Mouse (Mus musculus) lung, adult 18-20 months (tissue): ENCODE measurements around the gene Aasdh.
"Not testable (repeated sequence)": the region's sequence is repeated elsewhere in the genome, so short reads cannot be mapped to it uniquely, and the experiment has no call there.

Source experiments
- DNase-seq, 2 experiments: peaks; one replicate each; pipeline ENCODE4 v3.0.0; 2022; ENCODE audit warnings: mixed read lengths in 2 of 2

Aasdh gene

DNA sequence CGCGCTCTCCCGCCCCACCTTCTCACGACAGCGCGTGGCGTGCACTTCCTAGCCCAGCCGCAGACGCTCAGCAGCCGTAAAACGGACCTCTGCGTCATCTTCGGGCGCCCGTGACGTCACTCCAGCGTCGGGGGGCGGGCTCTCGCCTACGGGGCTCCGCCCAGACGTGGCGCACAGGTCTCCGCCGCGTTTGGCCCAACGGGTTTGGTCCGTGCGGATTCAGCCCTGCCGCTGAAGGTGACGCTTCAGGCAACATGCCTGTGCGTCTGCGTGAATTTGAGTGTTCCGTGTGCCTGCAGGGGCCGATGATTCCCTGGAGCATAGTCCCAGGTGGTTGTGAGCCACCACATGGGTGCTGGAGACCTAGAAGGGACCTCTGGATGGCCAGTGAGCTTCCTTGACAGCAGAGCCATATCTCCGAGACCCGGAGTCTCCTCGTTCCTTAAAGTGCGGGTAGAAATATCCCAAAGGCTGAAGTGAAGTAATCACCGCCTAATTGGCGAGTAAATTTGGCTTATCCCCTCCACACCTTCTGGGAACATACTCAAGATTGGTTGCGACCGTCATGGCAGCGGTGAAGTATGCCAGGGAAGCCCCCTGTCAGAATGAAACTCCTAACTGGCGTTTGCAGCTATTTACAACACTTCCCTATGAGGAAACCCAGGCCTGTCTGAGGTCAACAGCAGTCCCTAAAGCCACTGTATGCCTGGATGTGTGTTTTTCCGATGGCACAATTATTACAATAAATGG is at the start of gene Aasdh:
Gene Aasdh (minus strand): TSS at position 110 of the 750 bp plus-strand sequence.
- peak; percentile 93 to 95 for DNase-seq

DNA sequence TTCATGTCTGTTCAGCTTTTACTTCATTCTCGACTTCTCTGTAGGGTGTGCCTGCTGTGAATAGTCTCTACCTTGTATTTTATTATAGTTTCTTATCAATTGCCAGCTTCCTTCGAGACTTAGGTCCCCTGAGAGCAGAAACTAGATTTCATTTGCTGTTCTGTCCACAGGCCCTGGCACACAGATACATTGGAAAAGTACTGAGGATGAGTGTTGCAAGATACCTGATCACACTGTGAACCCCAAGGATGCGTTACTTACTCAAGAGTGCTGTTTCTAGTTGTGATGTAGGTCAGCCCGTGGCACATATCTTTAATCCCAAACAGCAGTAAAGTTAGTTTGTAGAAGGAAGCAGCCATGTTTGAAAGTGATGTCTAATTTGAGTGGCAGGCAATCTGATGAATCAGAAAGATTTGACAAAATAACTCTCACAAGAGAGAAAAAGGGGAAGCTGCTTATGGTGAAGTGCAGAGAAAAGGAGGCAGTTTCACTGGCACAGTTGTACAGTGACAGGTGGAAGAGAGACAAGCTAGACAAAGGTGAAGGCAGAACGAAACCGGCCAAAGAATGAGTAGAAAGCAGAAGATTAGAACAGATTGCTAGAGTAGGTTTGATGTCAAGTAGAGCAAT is 49.1 kb upstream of the Aasdh start:
- no peak for DNase-seq

DNA sequence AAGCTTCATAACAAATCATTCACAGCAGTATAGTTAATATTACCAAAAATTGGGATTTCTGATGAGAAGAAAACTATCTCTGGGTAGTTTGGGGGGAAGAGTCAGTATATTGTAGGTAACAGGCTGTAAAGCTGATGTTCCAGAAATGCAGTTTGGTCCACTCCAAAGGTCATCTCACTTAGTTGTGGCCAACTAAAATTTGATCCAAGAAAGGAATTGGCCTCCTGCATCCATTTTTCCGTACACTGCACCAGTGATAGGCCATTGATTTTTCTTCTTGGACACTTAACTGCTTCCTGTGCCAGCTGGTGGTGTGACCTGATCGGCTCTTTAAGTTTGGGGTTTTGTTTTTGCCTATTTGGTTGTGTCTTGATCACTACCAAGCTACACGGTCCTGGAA is 48.5 kb upstream of the Aasdh start:
- DNase-seq, result no peak

DNA sequence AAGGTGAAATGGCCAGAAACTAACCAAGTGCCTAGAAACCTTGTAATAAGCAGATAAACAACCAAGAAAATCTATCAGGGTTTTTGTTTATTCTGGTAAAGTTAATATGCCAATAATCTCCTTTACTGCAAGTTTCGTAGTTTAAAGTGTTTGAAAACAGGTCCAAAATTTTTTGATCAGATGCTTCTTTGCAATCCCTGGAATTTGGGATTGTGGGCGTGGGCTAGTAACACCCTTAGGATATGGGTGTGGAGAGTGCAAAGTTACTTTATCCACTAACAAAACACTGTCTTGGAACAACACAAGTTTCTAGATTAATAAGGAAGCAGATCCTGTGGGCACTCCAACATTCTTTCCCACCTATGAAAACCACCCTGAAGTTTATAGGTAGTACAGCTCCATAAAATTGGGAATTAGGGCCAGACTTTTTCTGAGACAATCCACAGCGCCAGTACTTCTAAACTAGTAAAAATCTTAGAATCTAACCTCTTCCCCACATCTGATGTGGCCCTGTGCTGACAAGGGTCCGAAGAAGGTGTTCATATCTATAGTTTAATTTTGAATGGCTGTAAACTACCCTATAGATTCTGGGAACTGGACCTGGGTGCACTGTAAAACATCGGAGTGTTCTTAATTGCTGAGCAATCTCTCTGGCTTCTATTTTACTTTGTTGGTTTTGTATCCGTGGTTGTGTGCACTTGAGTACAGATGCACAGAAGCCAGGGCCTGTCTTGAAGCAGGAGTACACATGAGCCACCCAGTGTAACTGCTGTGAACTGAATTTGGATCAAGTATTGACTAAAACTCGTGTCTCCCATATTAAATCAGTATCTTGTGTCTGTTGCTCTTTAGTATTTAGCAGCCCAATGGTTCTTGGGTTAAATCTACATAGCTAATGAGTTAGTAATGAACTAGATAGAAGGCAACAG is 47.1 kb upstream of the Aasdh start:
- DNase-seq, result peak in 1 of 2 experiments; percentile 23

DNA sequence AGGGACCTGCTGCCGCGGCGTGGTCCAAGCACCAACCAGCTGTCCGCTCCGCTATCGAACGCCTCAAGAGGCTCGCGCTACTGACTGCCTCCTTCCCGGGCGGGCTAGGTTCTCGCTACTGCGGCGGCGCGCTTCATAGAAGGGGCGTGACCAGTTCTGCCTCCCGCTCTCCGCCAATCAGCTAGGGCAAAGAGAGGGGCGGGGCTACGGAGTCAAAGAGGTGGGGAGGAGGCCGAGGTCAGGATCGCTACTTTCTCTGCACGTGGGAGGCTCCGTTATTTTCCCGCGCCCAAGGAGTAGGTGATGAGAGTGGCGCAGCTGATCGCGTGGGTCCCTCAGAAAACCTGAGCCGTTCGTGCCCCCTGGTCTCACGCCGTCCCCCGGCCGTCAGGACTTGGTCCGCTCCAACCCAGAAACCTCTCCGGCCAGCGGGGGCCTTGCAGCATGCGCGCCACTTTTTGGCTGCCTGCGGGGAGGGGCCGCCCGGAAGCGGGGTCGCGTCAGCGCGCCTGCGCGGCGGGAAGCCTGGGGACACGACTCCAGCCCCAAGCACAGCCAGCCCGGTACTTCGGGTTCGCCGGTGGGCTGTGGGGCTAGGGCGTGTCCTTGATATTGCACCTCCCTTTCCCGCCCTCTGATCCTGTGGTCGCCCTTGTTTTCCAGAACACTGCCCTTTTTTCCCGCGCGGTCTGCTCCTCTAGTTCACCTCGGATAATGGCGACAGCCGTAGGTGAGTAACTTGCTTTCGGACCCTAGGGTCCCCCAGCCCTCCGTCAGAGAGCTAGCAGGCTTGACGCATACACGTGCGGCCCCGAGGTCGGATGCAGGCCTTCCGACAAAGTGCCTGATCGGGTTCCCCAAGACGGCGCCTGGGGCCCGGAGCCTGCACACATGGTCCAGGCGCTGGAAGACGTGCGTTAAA is 46.1 kb upstream of the Aasdh start, which contains the start of the genes Paics and Ppat:
Gene Paics (plus strand): TSS at position 202 of the 922 bp plus-strand sequence.
Gene Ppat (minus strand): TSS at position 473 of the 922 bp plus-strand sequence.
- peak; percentile 99 for DNase-seq

DNA sequence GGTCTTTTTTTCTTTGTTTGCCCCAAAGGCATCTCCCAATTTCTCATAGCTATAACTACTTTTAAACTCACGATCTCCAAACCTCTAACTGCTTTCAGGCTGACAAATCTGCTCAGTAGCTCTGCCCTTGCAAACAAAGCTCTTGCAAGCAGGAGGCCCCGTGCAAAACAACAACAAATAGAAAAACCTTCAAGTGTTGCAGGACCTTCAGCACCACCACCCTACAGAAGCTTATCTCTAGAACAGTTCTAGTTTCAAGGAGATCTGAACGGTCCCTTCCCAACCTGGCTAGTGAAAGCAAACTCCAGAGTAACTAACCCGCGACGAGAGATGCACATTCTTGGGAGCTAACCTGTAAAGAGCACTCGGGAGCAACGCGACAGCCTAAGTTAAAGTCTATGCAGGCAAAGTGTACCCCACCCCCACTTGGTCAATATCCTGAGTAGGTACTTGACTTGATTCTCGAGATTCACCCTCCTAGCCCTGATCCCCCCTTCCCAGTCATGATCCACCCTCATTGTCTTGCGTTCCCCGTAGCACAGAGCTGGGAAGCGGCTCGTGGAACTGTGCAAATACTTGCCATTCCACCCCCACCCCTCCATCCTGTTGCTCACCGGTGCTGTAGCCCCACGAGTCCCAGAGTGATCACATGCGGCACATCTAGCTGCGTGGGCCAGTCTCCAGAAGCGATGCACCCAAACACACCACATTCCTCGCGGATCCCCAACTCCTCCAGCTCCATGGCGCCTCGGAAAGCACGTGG is 45.2 kb upstream of the Aasdh start:
- DNase-seq, result no peak

DNA sequence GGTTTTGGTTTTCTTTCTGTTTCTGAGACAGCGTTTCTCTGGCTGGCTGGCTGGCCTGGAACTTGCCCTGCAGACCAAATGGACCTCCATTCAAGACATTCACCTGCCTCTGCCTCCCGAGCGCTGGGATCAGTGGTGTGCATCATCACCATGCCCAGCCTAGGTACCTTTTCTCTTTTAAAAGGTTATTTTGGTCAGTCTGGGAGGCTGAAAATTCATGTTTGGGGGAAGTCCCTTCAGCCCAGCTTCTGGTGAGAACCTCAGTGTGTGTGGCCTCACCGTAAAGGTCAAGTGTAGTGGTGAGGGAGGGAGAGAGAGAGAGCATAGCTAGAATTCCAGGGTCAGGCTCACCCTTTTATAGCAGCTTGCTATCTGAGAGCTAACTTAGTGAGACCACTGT is 42.4 kb upstream of the Aasdh start:
- peak in 1 of 2 experiments; percentile 19 for DNase-seq

DNA sequence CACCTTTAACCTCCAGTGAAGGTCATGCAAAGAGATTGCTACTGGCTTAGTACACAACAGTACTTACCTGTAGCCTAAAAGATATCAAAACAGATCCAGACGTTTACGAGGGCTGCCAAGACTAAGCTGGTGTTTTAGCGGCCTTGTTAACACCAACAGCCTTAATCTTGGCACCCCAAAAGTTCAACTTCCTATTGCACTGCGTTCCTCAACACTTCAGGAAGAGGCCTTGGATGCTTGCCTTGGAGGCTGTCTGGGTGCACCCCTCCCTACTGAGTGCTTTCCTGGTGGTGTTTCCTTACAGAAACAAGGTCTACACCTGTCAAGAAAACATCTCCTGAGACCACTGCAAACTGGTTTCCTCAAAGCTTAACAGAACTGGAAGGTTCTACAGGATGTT is 41.8 kb upstream of the Aasdh start:
- DNase-seq, result no peak

DNA sequence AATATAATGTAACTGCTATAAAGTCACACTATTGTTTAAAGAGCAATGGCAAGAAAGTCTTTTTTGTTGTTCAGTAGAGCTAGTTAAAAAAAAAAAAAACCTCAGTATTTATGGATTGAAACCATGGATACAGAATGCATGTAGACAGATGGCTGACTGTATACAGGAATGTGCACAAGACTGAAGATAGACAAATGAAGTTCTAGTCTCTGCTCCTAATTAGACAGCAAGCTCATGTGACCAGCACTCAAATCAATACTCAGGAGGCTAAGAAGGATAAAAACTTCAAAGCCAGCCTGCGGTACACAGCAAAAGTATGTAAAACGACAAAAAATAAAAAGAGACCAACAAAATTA is 40.3 kb upstream of the Aasdh start:
- DNase-seq, result no peak

DNA sequence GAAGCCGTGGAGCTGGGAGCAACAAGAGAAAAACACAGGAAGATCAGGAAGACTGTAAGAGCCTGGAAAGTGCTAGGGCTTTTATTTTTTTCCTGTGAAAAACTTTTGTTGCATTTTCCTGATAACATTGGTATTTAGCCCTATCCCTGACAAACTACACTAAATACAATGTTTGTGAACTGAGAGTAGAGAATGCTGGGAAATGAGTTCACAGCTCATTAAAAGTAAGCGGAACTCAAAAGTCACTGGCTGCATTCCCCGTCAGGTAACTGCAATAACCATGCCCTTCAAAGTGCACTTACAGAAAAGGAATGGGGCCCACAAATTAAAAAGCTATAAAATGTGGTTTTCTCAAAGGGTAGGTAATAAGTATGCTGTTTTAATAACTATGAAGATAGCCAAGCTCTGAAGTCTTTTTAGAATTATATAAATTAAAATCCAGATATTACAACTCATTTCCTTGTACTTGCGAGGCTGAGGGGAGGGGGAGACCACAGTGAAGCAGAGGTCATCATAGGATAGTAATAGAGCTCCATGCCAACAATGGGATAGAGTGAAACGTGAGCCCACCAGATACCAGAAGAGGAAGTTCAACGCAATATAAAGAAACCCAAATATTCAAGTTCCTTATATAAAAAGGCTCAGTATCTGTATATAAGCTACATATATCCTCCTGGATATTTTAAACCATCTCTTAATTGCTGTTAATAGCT is 39.8 kb upstream of the Aasdh start:
- no peak for DNase-seq

DNA sequence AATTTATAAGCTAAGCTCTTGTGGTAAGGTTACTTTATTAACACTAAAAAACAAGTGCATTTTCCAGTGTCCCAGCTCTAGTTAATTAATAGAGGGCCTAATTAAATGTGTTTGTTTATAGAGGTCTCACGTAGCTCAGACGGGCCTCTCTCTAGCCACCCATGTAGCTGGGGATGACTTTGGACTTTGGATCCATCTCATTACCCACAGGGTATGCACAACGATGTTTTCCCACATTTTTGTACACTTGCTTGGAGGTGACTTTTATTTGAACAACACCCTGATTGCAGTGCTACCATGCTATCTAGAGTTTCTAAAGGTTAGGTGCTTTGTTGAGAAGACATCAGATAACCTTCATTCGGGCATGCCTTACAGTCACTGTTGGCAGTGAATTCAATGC is 37.2 kb upstream of the Aasdh start:
- no peak for DNase-seq

DNA sequence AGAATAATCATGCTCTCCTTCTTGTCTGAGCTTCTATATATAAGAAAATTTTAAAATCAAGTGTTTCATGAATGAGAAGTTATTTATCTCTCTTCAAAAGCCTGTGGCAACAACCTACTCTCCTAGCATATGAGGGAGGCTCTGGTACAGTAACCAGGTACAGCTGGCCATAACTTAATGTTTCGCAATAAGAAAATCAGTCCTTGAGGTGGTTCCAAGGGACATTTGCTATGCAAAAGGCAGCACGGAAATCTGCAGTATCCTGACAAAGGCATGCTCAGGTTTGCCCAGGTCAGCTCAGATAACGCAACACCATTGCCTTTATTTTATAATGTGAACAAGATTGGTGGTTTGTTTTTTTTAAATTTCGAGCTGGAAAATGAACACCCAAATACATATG is 36.7 kb upstream of the Aasdh start:
- peak in 1 of 2 experiments; percentile 28 for DNase-seq

DNA sequence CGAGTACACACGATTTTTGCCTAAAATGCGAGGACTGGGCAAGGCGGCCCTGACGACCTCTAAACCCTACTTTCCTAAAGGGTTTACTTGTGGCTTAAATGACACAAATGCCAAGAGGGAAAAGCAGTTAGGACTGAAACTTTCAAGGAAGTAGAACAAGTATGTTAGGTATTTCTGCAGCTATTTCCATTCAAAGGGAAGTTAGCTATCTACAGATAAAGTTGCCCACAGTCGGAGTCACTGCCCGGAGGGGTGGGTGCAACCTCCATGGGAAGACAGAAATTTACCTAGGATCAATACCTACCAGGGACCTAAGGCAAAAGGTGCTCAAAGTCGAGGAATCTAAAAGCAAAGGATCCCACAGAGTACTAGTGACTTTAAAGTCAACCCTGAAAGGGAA is 34.4 kb upstream of the Aasdh start:
- no peak for DNase-seq

DNA sequence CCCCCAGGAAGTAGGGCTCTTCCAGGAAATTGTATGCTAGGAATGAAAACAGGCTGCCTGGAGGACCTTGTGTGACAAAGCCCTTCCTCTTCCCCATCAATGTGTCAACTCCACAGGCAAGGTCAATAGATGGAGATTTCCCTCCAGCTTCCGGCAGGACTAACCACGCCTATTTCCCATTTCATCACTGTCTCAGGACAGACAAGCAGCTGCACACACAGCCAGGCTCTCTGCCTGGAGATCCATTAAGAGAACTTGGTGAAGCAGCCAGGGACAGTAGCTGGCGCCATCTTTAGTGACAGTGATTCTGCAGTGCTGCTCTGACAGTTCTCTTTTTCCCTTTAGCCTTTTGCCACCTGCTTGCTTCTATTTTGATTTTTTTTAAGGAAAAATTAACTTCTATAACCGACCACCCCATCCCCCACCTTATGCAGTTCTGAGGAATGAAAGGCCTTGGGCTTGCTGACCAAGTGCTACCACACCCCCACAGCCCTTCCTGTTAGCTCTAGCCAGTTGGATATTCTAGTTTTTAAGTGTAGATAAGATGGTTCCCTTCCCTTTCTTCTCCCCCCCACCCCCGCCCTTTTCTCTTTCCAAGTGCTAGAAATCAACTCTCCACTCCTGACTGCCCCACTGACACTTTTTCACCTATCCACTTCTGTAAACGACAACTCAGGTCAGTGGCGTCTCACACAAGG is 24.0 kb upstream of the Aasdh start:
- DNase-seq, result peak; percentile 26 to 40

DNA sequence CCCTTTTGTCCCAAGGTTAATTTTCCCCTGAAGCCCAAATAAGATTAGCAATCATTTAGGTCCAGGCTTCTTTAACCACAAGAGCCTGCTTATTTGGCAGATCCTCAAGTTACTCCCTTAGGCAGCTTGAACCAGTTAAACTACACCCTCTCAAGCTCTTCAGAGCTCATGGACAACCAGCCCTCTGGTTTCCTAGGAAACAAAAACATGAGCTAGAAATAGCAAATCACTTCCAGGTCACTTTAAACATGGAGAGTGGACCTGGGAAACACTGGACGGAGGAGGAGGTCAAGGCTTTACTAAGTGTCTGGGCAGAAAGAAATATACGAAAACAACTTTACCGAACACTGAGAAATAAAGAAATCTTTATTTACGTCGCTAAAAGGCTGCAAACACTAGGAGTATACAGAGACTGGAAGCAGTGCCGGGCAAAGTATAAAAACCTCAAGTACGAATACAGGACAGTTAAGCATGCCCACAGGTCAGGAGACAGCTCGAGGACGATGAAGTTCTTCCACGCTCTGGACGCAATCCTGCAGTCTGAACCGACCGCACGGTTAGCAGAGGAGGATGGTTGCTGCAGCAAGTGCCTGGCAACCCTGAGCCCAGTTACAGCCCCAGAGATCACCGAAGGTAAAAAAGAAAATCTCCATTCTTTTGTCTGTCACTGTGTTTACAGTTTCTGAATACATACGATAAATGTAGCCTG is 23.0 kb upstream of the Aasdh start:
- peak; percentile 17 to 76 for DNase-seq

DNA sequence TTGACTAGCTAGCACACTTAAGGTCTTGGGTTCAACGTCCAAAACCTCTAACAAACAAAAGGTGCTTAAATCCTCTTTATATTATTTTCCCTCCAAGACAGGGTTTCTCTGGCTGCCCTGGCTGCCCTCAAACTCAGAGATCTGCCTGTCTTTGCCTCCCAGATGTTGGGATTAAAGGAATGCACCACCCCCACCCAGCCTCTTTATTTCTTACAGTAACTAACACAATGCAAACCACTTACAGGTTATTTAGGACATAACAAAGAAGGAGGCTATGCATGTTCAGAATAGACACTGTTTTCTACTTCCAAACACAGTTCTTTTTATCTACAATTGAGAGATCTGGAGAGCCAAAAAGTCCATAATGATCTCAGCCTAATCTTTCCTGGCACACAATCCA is 19.0 kb upstream of the Aasdh start:
- no peak for DNase-seq

DNA sequence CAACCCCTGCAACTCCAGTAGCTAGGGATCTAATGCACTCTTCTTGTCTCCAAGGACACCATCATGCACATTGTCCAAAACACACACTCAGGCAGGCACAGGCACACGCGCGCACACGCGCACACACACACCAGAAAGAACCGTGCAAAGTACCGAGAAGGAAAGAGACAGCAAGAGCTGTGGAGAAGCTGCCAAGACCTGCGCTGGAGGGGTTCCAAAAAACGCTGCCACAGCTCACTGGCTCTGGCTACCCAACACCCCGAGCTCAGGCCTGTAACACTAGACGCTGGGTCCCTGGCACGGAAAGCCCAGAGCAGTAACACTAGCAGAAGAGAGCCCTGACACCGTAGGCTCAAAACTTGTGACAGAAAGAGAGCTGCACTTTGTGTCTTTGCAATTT is 18.1 kb upstream of the Aasdh start:
- peak; percentile 37 to 56 for DNase-seq

DNA sequence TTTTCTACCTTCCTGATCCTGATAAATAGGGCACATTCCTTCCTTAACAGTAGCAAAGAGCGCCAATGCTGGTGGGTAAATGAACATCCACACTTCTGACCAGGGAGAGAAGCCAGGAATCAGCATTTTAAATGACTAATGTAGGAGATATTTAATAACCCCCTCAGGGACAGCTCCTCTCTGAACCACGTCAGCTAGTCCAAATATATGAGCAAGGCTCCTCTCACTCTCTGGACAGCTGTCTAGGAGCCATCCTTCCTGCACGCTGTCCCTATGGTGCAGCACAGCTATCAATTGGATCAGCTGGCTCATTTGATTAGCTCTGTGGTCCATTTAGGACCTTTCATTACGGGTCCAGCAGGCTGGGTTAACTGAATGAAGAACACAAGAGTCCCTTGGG is 17.5 kb upstream of the Aasdh start:
- DNase-seq, result no peak

DNA sequence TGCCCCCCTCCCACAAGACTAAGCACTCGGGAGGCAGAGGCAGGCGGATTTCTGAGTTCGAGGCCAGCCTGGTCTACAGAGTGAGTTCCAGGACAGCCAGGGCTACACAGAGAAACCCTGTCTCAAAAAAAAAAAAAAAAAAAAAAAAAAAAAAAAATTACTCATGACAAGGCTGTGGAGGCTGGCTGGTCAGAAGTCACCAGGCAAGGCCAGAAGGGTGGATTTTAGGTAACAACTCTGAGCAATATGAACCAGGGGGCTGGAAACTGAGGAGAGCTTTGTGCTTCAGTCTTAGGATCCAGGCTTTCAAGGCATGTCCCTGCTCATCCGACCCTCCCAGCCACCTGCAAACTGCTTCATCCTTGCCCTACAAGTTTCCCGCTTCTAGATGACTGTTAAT is 7.2 kb upstream of the Aasdh start:
- DNase-seq, result not testable (repeated sequence)
